Mouse (Mus musculus) embryonic facial prominence, embryonic 11.5 days (tissue): ENCODE data around the gene AF067061. TPM values are rescaled to one million over a fixed set of nuclear protein-coding genes. Genes with fewer than 3 reads are reported as not detected.
"Not testable (repeated sequence)": the region's sequence is repeated elsewhere in the genome, so short reads cannot be mapped to it uniquely, and the experiment has no call there.

Experiments used
- ATAC-seq: fragments of 200-750 bp; cut with Nextera tagmentation; replicated peaks from 2 replicates; pipeline ENCODE4 v1.8.0; 2017; ENCODE audit warnings: low read depth; ENCODE audit not compliant: insufficient number of reproducible peaks, low FRiP score, low TSS enrichment
- DNase-seq: peaks from one replicate; pipeline ENCODE4 v3.0.0-alpha.2; 2015; ENCODE audit warnings: low spot score
- H3K27ac ChIP-seq: fragments of 300-500 bp; sonication (generic); replicated peaks from 2 replicates; pipeline ENCODE4 v1.5.1; 2014; ENCODE audit warnings: mild to moderate bottlenecking, low read depth, low read length, control low read depth
- H3K27me3 ChIP-seq: fragments of 300-500 bp; sonication (generic); 2 replicates; pipeline ENCODE4 v1.6.1; 2014; ENCODE audit warnings: mild to moderate bottlenecking, low read length, moderate library complexity, mixed read lengths; ENCODE audit not compliant: control insufficient read depth, insufficient read depth
- H3K36me3 ChIP-seq: fragments of 300-500 bp; sonication (generic); replicated peaks from 2 replicates; pipeline ENCODE4 v1.6.1; 2014; ENCODE audit warnings: low read depth, mild to moderate bottlenecking, low read length, moderate library complexity, mixed read lengths; ENCODE audit not compliant: control insufficient read depth, insufficient read depth
- H3K4me1 ChIP-seq: fragments of 300-500 bp; sonication (generic); 2 replicates; pipeline ENCODE4 v1.6.1; 2014; ENCODE audit warnings: low read length, mixed read lengths; ENCODE audit not compliant: control insufficient read depth, insufficient read depth
- H3K4me2 ChIP-seq: fragments of 300-500 bp; sonication (generic); 2 replicates; pipeline ENCODE4 v1.6.1; 2014; ENCODE audit warnings: low read depth, mild to moderate bottlenecking, control low read depth, low read length, moderate library complexity
- H3K4me3 ChIP-seq: fragments of 300-500 bp; sonication (generic); 2 replicates; pipeline ENCODE4 v1.5.1; 2014; ENCODE audit warnings: low read depth, low read length, control low read depth
- H3K9ac ChIP-seq: fragments of 300-500 bp; sonication (generic); replicated peaks from 2 replicates; pipeline ENCODE4 v1.6.1; 2014; ENCODE audit warnings: mild to moderate bottlenecking, control low read depth, low read length
- H3K9me3 ChIP-seq: fragments of 300-500 bp; sonication (generic); replicated peaks from 2 replicates; pipeline ENCODE4 v1.6.1; 2016; ENCODE audit warnings: mild to moderate bottlenecking, low read length, inconsistent platforms, mixed read lengths; ENCODE audit not compliant: control insufficient read depth
- WGBS: fragments of 180-500 bp; shearing (Covaris S2); extraction: QIAGEN DNeasy Blood & Tissue Kit; methylation state at CpG from one replicate; pipeline ENCODE4 v1.1.7; 2014; 5-methylcytosine and 5-hydroxymethylcytosine counted together
- polyA plus RNA-seq: library from polyadenylated mRNA; unstranded; fragments of >200 nt; fragmentation: Nextera tagmentation; extraction: Ambion mirVana; gene quantifications from 2 replicates; pipeline ENCODE4 v1.2.1, GENCODE M21; 2014

AF067061 gene
- not detected in 2 replicates for polyA plus RNA-seq

DNA sequence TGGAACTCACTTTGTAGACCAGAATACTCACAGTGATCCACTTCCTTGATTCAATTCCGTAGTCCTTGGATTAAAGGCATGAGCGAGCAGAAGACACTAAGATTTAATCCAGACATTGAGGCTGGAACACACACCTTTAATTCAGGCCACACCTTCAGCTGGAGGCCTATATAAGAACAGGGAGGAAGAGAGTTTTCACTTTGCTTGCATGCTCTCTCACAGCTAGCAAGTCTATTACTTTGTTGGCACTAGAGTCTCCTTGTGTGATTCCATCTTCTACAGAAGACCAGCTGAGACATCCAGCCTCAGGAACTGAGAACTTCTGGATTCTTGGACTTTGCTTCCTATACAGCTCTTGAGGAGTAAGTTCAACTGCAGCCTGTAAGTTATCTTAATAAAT, at the start of gene AF067061:
Gene AF067061 (plus strand): TSS at position 245 of the 400 bp plus-strand sequence.
- not testable (repeated sequence) for H3K4me2 ChIP-seq, ATAC-seq, H3K4me1 ChIP-seq, H3K9ac ChIP-seq, DNase-seq, H3K27ac ChIP-seq, H3K4me3 ChIP-seq, H3K27me3 ChIP-seq, H3K9me3 ChIP-seq, H3K36me3 ChIP-seq
- WGBS = 86% methylated on average over 2 of the region's 2 CpGs

DNA sequence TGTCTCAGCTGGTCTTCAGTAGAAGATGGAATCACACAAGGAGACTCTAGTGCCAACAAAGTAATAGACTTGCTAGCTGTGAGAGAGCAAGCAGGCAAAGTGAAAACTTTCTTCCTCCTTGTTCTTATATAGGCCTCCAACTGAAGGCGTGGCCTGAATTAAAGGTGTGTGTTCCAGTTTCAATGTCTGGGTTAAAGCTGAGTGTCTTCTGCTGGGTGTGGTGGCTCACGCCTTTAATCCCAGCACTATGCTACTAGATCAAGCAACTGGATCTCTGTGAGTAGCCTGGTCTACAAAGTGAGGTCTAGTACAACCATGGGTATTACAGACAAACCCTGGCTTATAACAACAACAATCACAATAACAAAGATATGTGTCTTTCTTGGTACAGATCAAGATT, 47.1 kb upstream of the AF067061 start, which contains the start of gene Gm21762:
Gene Gm21762 (minus strand): TSS at position 101 of the 400 bp plus-strand sequence.
- ATAC-seq = not testable (repeated sequence)

DNA sequence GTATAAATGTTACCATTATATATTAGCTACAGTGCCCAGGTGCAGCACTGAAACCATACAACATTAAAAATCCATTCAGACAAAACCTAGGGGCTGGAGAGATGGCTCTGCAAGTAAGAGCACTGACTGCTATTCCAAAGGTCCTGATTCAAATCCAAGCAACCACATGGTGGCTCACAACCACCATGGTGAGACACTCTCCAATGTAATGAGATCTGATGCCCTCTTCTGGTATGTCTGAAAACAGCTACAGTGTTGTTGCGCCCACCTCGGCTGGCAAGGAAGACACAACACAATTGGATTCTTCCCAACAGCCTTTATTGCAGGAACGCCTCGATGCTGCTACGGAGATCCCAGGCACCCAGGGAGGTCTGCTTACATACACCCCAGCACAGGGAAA, 42.0 kb upstream of the AF067061 start:
- not testable (repeated sequence) for DNase-seq, H3K36me3 ChIP-seq, H3K4me3 ChIP-seq, H3K27ac ChIP-seq, ATAC-seq, H3K4me2 ChIP-seq, H3K27me3 ChIP-seq, H3K4me1 ChIP-seq, H3K9ac ChIP-seq, H3K9me3 ChIP-seq
- 82% methylated on average over 5 of the region's 5 CpGs for WGBS

More for the DNA sequence above, 47.1 kb upstream of the AF067061 start, which contains the start of gene Gm21762:
- not testable (repeated sequence) for H3K9me3 ChIP-seq, H3K27me3 ChIP-seq, H3K27ac ChIP-seq, H3K4me3 ChIP-seq, H3K4me1 ChIP-seq, H3K36me3 ChIP-seq, H3K4me2 ChIP-seq, DNase-seq, H3K9ac ChIP-seq
- WGBS = no CpG with 5 or more reads among the region's 2 CpGs

DNA sequence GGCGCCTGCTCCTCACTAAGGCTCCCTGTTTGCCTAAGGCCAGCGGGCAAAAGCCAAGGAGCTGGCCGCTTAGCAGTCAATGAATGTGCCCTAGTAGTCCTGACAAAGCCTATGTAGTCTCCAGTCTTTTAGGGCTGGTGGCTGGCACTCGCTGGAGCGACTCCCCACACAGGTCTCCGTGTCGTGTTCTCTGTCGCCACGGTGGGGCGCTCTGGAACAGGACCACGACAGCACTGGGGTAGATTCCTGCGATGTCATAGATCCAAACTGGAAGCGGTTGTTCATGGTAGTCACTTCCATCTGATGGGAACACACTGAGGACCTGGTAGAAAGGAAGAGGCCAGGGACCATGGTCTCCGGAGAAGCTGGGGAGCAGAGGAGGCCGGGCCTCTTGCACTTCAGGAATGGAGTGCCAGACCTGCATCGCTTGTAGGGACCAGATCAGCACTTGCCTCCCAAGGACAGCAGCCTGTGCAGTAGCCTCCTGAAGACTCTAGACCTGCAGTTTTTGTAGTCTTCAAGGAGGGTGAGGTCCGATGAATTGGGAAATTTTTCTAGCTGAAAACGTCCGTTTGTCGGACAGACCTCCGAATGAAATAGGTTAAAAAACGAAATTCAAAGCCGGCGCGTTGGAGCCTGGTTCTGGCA, 39.8 kb upstream of the AF067061 start:
- DNase-seq, H3K4me1 ChIP-seq, H3K36me3 ChIP-seq, H3K9ac ChIP-seq, H3K27ac ChIP-seq, H3K27me3 ChIP-seq, H3K9me3 ChIP-seq, H3K4me2 ChIP-seq, ATAC-seq, H3K4me3 ChIP-seq: not testable (repeated sequence)
- 94% methylated on average over 15 of the region's 25 CpGs for WGBS

DNA sequence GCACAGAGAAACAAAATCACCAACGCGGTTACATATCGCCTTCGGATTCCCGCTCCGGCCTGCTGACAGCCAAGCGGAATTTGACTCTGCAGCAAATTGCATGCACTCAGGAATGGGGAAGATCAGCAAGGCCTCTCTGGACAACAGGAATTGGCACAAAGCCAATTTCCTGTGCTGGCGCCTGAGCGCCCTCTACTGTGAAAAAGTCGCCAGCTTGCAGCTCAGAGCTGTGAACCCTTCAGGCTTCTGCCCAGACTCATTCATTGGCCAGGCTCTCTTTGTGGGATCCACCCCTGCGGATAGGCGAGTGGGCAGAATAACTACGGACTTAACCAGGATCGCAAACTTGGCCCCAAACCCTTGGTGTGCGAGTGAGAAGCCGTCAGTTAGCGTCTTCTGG, 31.1 kb upstream of the AF067061 start:
- not testable (repeated sequence) for H3K4me1 ChIP-seq, H3K36me3 ChIP-seq, H3K4me2 ChIP-seq, H3K9ac ChIP-seq, H3K27ac ChIP-seq, H3K27me3 ChIP-seq, H3K9me3 ChIP-seq, DNase-seq, H3K4me3 ChIP-seq, ATAC-seq
- WGBS = 94% methylated on average over 14 of the region's 17 CpGs

DNA sequence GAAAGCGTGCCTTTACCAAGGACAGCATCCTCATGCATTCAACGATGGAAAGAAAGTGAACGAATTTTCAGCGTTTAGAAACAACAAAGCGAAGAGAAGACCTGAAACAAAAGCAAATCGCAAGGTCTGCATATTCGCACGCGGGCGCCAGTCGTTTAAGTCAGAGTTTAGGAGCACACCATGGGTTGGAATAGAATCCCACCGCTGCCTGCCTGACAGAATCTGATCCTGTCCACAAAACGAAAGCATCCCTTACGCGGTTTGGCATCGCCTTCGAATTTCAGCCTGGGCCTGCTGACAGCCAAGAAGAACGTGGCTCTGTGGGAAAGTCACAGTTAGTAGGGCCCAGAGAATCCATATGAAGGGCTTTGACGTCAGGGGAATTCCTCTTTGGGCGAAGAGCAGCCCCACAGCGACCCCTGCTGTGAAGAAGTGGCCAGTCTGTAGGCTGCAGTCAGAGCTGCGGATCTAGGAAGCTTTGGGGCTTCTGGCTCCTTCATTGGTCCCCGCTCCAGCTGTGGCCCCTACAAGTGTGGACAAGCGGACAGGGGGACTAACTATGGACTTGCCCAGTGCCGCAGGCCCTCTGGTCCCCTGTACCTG, 30.4 kb upstream of the AF067061 start:
- not testable (repeated sequence) for H3K27ac ChIP-seq, H3K9ac ChIP-seq, H3K9me3 ChIP-seq, H3K27me3 ChIP-seq, DNase-seq, H3K4me2 ChIP-seq, ATAC-seq, H3K36me3 ChIP-seq, H3K4me1 ChIP-seq, H3K4me3 ChIP-seq
- 74% methylated on average over 13 of the region's 25 CpGs for WGBS

DNA sequence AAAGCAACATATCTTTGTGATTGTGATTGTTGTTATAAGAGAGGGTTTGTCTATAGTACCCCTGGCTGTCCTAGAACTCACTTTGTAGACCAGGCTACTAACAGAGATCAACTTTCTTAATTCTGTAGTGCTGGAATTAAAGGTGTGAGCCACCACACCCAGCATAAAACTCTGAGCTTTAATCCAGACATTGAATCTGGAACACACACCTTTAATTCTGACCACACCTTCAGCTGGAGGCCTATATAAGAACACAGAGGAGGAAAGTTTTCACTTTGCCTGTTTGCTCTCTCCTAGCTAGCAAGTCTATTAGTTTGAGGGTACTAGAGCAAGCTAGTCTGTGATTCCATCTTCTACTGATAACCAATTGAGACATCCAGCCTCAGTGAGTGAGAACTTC, 24.1 kb upstream of the AF067061 start, which contains the start of gene Gm21731:
Gene Gm21731 (plus strand): TSS at position 301 of the 400 bp plus-strand sequence.
- H3K4me1 ChIP-seq, H3K27me3 ChIP-seq, DNase-seq, H3K4me3 ChIP-seq, H3K27ac ChIP-seq, H3K4me2 ChIP-seq, H3K9me3 ChIP-seq, H3K9ac ChIP-seq, ATAC-seq, H3K36me3 ChIP-seq: not testable (repeated sequence)

DNA sequence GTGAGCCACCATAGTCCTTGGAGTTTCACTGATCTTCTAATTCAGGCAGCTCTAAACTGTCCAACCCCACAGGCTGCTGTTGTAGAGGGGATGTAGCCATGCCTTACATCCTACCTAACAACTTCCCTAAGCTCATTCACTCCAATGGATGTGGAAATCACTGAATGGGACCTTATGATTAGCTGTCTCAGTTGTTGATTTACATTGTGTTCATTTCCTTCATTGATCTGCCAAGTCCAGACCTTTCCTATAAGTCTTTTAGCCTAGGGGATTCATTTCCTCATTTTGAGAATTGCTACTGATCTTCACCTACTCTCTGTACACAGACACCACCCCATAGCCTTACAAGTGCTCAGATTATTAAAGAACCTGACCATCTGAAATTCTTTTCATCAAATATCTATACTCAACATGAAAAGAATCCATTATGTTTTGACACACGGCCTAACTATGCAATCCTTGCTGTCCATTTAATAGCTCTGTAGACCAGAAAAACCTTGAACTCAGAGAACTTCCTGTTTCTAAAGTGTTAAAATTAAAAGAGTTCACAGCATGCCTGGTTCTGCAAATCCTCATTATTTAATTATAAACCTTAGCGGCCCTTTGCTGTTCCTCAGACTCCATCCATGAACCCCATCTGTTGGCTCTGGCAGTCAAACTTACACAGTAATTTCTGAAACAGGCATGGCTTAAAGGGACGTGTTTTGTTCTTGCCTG, 11.5 kb upstream of the AF067061 start:
- not testable (repeated sequence) for H3K9ac ChIP-seq, DNase-seq, H3K4me1 ChIP-seq, H3K9me3 ChIP-seq, H3K27me3 ChIP-seq, H3K4me2 ChIP-seq, H3K36me3 ChIP-seq, H3K4me3 ChIP-seq, ATAC-seq, H3K27ac ChIP-seq
- WGBS = 79% methylated on average over 2 of the region's 3 CpGs
